Mouse (Mus musculus) hematopoietic stem cell, adult 5-6 weeks (primary cell): Measurements from ENCODE around the gene Nod2. TPM values are rescaled to one million over a fixed set of nuclear protein-coding genes. Genes with fewer than 3 reads are reported as not detected.

Experiments used
- ATAC-seq, 2 experiments: fragments of 125-278 bp in 1 of 2; replicated peaks in 1 of 2; 2 replicates each; pipeline ENCODE4 v1.8.0; 2016 to 2017; ENCODE audit warnings: inconsistent platforms in 2 of 2, mild to moderate bottlenecking in 2 of 2, moderate number of reproducible peaks in 2 of 2, low read depth in 1 of 2, moderate TSS enrichment in 1 of 2; ENCODE audit not compliant: low FRiP score in 2 of 2, poor library complexity in 2 of 2, severe bottlenecking in 2 of 2, insufficient read depth in 1 of 2, low TSS enrichment in 1 of 2
- total RNA-seq: library from RNA; stranded (forward); fragments of 172-1452, 232-1000 nt; gene quantifications from 2 replicates; pipeline ENCODE4 v1.2.3, GENCODE M21; 2017

Gene Nod2
- total RNA-seq, 1 experiment from 2014 or later: 0.94 TPM

DNA sequence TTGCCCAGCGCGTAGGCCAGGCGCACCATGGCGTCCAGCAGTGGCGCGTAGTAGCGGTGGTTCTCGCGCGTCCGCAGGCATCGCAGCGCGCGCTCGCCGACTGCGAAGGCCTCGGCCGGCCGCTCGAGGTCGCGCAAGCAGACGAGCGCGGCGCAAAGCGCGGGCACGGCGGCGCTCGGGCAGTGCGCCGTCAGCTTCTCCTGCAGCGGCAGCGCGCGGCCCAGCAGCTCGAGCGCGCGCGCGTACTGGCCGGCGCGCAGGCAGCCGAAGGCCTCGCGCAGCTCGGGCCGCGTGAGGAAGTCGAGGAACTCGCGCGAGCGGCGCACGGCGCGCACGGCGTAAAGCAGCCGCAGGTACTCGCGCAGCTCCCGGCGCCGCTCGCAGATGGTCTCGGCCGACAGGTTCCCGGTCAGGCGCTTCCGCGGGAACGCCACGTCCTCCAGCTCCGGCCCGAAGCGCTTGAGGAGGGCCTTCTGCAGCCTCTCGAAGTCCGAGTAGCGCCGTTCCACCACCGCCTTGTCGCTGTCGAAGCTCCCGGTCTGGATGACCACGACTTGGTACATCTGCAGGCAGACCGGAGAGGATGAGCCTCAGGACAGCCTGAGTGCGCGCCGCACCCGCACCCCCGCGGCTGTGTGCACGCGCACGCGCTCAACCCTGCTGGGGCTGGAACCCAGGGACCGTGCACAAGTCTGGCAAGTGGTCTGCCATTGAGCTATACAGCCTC lies 19.7 kb upstream of the Nod2 start:
- no peak for ATAC-seq

DNA sequence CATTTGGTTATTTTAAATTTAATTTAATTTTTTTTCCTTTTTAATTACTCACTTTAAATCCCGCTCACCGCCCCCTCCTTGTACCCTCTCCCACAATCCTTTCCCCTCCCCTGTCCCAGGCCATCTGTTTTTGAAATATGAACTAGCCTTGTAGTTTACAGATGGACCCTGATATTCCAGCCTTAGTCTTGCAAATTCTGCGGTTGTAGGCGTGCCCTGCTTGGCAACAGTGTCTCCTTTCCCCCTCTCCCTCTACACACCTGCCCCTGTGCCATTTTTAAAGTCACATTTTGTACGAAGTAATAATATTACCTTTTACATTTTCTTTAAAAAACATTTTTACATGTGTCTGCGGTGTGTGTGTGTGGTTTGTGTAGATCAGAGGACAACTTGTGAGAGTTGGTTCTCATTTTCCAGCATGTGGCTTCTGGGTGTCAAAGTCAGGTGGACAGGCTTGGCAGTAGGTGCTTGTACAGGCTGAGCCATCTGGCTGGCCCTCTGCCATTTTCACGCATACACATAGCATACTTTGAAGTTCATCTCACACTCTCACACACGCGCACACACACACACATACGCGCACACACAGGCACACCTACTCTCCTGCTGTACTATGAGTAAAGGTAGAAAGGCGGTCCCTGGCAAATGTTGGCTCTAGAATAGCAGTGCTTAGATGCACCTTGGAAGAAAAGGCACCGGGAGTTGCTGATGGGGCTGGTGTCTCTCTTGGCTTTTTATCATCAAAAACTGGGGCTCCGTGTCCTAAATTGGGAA lies 18.9 kb upstream of the Nod2 start:
- ATAC-seq: no peak

DNA sequence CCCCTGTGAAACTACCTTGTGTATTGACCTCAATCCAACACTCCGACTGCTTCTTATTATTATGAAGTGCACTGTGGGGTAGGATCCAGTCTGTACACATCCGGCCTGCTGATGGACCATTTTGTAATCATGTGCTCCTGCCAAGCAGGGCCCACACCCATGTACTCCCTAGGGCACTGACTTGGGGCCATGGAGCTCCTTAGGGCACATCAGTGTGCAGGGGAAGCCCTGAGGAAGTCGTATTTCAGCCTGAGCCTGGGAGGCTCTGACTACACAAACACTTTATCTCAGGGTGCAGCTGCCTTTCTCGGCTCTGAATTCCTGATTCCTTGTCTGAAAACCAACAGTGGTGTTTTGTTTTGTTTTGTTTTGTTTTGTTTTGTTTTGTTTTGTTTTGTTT lies 16.9 kb upstream of the Nod2 start:
- ATAC-seq: no peak

DNA sequence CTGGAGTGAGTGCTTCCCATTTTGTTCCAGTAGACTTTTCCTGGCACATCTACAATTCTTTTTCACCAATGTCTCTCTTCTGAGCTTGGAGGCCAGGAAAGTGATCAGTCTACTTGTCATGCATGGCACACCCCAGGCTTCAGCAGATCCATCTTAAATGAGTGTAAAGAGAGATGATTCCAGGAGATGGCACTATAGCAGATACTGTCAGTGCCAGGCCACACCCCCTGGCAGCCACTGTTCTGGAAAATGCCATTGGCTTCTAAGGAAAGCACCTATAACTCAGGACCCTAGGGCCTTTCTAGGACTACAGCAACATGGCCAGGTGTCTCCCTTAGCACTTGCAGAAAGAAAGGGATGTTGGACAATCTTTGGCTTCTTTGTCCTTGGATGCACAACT lies 16.0 kb upstream of the Nod2 start:
- ATAC-seq: no peak

DNA sequence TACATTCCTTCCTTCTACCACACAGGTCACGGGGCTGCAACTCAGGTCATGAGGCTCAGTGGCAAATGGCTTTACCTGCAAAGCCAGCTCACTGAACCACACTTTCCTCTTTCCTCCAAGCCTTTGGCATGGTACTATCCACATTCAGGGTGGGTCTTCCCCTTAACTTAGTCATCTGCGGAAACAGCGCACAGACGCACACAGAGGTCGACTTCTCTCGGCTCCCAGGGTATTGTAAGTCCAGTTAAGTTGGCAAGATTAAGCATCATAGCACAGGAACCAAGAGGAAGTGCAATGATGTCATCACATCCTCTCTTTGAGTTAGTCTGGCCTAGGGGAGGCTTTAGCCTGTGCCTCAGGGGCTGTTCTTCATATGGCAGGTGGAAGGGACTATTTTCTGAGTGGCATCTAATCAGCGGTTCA lies 13.8 kb upstream of the Nod2 start:
- ATAC-seq: peak; percentile 34 to 55

DNA sequence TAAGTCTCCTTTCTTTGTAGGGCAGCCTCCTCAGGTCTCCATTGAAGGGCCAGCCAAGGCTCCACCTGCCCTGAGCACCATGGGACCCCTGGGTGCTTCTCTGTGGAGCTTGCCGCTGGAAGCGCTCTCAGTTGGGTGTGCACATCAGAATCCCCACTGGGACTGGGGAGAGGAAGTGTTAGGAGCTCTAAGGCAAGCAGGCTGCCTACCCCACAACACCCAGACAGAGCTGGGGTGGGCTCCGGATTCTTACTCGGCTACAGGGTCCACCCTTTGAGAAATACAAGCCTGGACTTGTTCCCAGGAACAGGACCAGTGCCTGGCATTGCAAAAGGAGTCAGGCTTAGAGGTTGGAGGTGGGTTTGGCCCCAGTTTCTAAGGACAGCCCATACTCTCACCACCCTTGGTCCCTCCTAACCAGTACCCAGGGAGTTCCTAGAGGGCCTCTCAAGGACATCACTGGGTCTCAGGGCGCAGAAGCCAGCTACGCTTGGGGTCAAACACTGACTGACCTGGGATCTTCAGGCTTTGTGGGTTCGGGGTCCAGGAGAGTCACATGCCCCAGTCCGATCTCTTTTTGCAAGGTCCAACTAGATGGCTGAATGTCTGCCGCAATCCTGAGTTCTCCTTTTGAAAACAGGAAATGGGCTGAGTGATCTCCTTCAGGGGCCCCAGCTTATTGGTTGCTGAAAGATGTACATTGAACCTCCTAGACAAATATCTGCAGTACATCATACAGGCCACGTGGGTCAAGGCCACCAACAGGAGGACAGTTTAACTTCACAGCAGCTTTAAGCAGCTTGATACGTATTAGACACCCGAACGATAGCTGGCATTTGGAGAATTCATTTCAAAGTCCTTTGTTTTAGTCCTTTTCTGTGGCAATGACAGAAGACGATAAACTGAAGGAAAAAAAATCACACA lies 11.4 kb upstream of the Nod2 start, which contains the start of gene Snx20:
TSS of gene Snx20 (minus strand) at position 655 of the 924 bp plus-strand sequence.
- peak; percentile 67 to 84 for ATAC-seq

DNA sequence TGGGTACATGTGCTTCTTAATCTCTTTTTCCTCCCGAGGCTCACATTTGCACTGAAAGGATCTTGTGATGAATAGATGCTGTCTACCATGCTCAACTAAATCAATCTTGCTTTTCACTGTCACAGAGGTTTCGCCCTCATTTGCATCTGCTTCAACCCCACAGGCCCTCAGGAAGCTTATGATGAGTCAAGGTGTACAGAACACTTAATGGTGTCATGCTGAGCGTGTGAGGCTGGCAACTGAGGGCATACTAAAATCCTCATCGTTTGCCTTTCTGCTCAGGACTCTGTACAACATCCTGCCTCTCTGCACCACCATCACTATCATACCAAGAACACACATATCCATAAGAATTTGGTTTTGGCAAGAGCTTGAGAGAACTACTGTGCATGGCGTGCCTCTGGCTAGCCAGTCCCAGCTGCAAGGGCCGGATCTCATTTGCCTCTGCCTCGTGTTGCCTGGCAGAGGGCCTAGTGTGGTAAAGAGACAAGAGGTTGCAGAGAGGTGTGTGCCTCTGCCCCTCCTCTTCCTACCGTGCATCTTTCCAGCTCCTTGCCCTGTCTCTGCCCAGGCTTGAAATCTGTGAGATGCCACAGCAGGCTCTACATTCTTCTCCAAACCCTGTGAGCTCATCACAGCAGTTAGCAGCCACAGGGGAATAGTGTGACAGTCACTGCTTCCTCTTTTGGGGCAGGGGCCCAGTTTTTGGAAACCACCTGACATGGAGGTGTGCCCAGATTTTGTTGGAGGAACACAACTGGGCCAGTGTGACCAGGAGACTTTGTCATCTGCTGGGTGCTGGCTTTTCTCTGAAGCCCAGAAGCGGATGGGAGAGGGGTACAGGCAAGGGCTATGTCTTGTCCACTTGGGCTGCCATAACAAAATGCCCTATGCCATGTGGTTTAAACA lies 9.8 kb upstream of the Nod2 start:
- peak; percentile 42 to 59 for ATAC-seq

DNA sequence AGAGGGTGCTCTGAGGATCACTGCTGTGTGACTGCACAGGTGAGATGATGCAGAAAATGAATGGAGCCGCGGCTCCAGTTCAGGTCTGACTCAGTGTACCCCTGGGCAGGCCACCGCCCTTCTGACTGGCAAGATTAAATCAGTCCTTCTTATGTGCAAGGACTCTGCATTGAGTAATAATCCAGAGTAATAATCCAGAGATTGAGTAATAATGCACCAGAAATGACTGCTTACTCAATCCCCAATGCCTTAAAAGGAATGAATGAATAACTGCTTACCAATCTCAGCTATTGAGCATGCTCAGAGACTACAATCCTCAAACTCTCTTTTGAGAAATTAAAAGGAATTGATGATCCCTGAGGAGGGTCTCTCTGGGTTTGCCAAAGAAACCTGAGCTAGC lies 8.2 kb upstream of the Nod2 start:
- no peak for ATAC-seq

DNA sequence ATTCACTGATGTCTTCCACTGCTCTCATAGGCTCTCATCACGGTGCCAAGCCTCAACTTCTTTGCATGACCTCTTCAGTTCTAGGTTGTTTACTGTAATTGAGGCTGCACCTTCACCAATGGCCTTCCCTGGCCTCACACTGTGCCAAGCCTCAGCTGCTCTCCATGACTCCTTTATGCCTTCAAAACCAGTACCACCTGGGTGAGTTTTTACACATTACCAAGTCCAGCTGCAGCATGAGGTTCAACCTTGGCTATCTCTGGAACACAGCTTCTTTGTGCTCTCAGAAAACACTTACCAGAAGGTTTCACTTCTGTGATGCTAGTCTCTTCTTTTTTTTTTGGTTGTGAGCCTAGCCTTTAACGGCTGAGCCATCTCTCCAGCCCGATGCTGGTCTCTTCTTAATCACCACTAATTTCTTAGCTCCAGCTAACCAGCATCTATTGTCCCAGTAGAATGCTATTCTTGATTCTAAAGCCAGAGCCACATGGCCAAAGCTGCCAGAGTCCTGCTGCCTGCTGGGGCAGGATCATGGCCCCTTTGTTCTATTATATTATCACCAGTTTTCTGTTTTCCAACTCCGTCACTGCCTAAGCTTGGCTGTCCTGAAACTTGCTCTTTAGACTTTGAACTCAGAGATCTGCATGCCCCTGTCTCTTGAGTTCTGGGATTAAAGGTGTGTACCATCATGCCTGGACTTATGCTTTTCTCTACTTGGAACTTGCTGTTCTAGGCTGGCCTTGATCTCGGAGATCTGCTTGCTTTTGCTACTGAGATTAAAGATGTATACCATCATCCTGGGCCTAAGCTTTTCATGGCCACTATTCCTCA lies 4.2 kb upstream of the Nod2 start:
- ATAC-seq: no peak

DNA sequence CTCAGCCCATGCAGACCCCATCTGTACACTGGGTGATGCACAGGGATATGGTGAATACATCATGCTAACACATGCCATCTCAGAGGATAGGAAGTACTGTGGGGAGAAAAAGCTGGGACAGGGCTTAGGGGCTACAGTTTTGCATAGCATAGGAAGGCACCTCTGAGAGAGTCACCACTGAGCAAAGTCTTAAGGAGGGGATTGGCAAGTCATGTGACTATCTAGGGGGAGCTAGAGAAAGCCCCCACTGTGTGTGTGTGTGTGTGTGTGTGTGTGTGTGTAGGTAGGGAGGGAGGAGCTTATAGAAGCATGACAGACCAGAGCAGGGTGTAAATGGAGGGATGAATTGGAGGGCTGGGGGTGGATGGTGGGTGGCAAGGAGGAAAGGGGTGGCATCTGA lies 1.2 kb downstream of the Nod2 start:
- no peak for ATAC-seq

DNA sequence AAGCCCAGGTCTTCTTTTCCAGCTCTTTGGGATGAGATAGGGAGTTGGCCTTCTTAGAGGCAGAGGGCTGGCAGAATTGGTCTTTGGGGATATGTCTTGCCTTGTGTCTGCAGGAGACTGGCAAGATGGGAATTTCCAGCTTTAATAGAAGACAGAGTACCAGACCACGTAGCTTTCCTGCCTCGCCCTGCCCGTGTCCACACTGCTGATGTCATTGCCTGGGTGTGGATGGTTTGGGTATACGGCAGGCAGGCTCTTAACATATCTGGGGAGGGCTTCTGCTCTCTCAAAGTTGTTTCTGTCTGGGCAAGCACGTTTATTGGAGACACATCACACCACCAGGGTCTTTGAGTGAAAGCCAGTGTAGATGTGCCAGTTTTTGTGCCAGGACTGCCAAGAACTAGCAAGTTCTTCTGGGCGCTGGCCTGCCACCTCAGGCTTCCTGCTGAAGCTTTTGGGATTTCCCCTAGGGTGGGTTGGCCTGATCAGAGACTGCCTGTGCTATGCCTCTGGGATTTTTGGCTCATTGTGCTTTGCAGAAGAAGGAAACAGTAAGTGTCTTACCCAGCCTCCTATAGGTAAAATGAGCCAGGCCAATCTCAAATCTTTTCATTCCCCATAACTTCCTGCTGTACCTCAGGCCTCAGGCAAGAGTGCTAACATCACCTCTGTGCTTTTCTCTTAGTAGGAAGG lies 3.0 kb downstream of the Nod2 start:
- ATAC-seq: no peak

DNA sequence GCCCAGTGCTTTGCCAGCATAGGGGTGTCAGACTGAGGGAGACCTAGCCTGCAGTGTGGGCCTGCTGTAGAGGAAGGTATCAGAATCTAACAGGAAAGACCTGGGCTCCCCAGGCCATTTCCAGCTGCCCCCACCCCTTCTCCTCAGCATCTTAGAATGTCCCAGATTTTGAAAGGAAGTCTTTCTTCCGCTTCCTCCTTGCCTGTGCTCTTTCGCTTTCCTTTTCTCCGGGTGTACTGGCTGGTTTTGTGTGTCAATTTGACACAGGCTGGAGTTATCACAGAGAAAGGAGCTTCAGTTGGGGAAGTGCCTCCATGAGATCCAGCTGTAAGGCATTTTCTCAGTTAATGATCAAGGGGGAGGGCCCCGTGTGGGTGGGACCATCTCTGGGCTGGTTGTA lies 4.0 kb downstream of the Nod2 start:
- peak; percentile 30 to 38; a peak in 1 of 4 replicates for ATAC-seq

DNA sequence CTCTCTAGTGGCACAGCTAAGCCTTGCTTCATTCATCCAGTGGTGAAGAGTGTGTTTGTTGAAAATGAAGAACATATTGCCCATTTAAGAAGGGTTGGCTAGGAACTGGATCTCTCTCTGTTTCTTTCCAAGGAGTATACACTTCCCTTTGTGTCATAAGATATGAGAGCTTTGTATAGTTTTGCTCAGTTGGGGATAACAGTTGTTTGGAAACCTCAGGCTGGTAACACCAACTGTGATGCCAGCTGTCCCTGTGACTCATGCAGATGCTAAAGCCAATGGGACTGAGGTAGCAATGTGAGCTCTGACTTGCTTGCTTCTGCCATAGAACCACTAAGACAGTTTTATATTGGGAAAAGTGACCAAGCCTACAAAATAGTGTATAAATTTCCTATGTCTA lies 8.2 kb downstream of the Nod2 start:
- no peak for ATAC-seq

DNA sequence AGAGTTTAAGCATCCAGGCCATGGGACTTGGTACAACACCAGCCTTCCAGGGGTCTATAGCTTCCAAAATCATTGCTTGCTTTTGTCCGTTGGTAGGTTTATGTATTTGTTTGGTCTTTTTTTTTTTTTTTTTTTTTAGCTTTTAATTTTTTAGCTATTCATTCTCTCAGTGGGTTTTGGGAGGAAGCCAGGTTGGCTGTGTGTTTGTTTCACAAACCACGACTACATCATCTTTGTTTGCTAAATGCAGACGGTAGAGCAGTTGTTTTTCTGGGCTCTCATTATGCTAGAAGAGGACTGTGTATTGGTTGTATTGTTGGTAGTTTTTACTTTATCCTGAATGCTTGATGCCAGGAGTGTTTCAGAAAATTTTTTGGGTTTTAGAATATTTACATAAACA lies 12.8 kb downstream of the Nod2 start:
- no peak for ATAC-seq

DNA sequence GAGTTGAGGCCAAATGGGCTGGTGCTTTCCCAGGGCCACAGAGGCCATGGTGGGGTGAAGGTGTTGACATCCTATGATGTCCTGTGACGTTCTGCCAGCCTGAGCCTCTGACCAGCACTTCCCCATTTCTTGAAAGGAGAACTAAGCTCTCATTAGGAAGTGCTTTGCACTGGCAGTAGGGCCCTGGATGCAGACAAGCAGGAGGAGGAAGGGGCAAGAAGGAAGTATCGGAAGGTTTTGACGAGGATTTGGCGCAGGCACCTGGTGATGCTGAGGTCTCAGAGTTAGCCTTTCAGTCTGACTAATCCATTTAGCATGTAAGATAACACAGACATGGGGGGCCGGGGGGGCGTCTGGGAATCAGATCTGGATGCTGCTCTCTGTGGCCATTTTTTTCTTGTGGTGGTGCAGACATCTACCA lies 15.3 kb downstream of the Nod2 start:
- peak; percentile 95 to 96 for ATAC-seq

DNA sequence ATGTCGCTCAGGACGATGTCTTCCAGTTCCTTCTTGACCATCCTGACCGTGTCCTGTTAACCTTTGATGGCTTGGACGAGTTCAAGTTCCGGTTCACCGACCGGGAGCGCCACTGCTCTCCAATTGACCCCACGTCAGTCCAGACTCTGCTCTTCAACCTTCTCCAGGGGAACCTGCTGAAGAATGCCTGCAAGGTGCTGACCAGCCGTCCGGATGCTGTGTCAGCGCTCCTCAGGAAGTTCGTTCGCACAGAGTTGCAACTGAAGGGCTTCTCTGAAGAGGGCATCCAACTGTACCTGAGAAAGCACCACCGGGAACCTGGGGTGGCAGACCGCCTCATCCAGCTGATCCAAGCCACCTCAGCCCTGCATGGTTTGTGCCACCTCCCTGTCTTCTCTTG lies 17.0 kb downstream of the Nod2 start:
- ATAC-seq: no peak
